Mouse (Mus musculus): ENCODE results near the gene Tmco4.

- TF ChIP-seq CTCF (IDR thresholded peaks at IDR 0.05; ENCODE audit: insufficient read depth, low read length) (no peak), POLR2A (IDR thresholded peaks at IDR 0.05; ENCODE audit: borderline replicate concordance, extremely low read depth, low read depth, low read length) (no peak)
Observed at GRCm38 (mm10) chr4:139007981-139008536, 35.4 kb downstream of the Tmco4 start.
